Mouse (Mus musculus) C3H10T1/2 (cell line): Measurements from ENCODE around the gene Tfcp2l1. TPM values are rescaled to one million over a fixed set of nuclear protein-coding genes. Genes with fewer than 3 reads are reported as not detected.

Experiments used
- polyA plus RNA-seq, 2 experiments: library from polyadenylated mRNA; unstranded; fragments of >200 nt; fragmentation: generic; extraction: Trizol; gene quantifications; one replicate each; pipeline ENCODE4 v1.2.1; 2012; ENCODE audit warnings: missing spikeins in 2 of 2

Gene Tfcp2l1
- polyA plus RNA-seq: under 1 TPM in 1 of 2 experiments, not detected in 1; 0.04 TPM

GRCm38 (mm10) chr1:118627781-118628464, at the start of gene Tfcp2l1:
Tfcp2l1 (plus strand) TSS chr1:118627945.

Other genes starting within 250 kb of the Tfcp2l1 start
- 10 to 100 TPM in 1 of 2 experiments, 1 to 10 TPM in 1; 2.0 to 18.9 TPM for gene Clasp1, start 238.9 kb upstream of the Tfcp2l1 start, polyA plus RNA-seq